Mouse (Mus musculus): ENCODE results near the gene Trip11.

GRCm38 (mm10) chr12:101814423-101814822 is 98.6 kb downstream of the Trip11 start:
- no peak for TF ChIP-seq CTCF (IDR thresholded peaks at IDR 0.05; ENCODE audit: extremely low read depth, insufficient read depth, insufficient read length, insufficient replicate concordance)
- no peak for TF ChIP-seq POLR2A (IDR thresholded peaks at IDR 0.05; ENCODE audit: low read depth, low read length)

Measured in spleen, adult 2 months (tissue).